Mouse (Mus musculus) lung, adult 2 months (tissue): Measurements from ENCODE around the gene Axin1.

Experiments
- CTCF ChIP-seq: fragments of 200-500 bp; IDR thresholded peaks from 2 replicates; pipeline ENCODE4 v1.5.1; 2011; ENCODE audit warnings: mild to moderate bottlenecking, low read length, control low read depth; ENCODE audit not compliant: insufficient read depth
- POLR2A ChIP-seq: fragments of 200-500 bp; IDR thresholded peaks from 2 replicates; pipeline ENCODE4 v1.6.1; 2011; ENCODE audit warnings: low read depth, mild to moderate bottlenecking, control low read depth, low read length, borderline replicate concordance; ENCODE audit errors: extremely low read depth

DNA sequence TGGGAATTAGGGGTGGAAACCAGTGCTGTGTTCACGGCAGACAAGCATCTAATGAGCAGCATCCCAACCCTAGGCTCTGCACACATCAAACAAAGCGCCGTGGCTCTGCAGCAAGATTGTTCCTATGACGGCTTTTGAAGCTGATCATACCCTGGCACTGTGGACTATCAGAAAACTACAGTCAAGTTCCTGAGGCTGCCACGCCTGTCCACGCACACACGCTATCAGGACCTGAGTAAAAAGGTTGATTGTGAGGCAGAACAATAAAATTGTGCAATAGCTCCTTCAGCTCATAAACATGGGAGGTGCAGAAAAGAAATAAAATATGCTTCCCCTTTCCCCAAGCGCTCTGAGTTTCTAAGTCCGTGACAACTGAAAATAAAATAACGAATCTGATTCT, 99.2 kb downstream of the Axin1 start:
- TF ChIP-seq POLR2A (no peak), CTCF (no peak)
